Mouse (Mus musculus) left cerebral cortex, adult 11 months (tissue): ENCODE measurements around the gene Trhde.

Experiments used
- DNase-seq: peaks from one replicate; pipeline ENCODE4 v3.0.0; 2022; ENCODE audit warnings: low spot score

Trhde gene

GRCm38 (mm10) chr10:114735678-114736077 is 66.4 kb downstream of the Trhde start:
- no peak for DNase-seq

DNA sequence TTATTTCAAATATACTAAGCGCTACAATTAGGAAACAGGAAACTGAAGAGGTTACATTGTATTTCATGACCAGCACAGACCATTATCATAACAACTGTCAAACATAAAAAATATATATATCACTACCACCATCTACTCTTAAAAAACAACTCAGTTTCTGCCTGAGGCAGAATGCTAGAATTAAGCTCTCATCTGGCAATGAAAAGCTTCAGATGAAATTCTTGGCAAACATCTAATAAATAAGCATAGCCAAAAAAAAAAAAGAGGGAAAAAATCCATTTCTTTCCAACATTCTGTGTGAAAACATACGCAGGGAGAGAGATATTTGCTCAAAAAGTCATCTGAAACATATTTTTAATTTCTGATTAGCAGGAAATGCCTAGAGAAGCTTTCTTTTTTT is 67.0 kb downstream of the Trhde start:
- no peak for DNase-seq

DNA sequence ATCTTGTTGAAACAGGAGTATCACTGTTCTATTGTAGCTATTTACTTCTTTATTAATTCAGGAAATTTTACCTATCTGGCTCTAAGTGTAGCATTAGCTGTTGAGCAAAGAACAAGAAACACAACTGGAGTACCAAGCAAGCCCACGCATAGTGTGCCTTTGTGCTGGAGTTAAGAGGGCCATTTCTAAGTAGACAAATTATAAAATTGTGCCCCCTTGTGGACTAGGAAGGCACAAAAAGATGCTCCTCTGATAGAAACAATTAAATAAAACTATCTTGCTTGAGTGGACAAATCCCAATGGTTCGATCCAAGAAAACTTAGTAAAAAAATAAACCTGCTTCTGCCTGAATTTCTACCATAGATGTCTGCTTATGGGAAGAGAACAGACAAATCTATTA is 76.5 kb downstream of the Trhde start:
- peak; percentile 12 for DNase-seq

- DNase-seq = no peak
These were observed 100.3 kb downstream of the Trhde start for GRCm38 (mm10) chr10:114701791-114702190.

DNA sequence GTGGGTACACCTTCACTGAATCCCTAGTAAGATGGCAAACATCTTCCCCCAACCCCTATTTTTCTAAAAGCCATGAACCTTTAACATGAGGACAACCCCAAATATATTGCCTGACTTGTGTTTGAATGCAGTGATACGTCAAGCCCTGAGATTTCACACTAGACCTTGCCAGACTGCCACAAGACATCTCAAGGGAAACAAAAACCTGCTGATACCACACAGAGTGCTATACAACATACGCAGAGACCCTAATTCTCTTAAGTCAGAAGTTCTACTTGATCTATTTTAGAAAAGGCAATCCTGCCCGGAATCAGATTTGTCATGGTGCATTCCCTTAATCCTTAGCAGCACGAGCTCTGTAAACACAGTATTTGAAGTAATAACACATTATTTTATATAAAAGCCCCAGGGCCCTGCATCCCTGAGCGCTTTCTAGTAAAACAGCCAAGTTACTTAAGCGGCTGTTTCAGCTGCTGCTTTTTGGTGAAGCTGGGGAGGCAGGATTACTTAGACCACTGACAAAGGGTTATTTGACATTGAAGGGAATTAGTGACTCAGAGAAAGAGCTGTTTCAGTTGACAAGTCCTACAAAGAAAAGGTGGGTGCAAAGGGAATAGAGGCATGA is 130.2 kb downstream of the Trhde start:
- no peak for DNase-seq

GRCm38 (mm10) chr10:114593046-114593445 is 209.1 kb downstream of the Trhde start:
- no peak for DNase-seq

GRCm38 (mm10) chr10:114578926-114579325 is 223.2 kb downstream of the Trhde start:
- no peak for DNase-seq

GRCm38 (mm10) chr10:114567891-114568290 is 234.2 kb downstream of the Trhde start:
- DNase-seq = no peak

GRCm38 (mm10) chr10:114509186-114509585 is 292.9 kb downstream of the Trhde start:
- no peak for DNase-seq

DNA sequence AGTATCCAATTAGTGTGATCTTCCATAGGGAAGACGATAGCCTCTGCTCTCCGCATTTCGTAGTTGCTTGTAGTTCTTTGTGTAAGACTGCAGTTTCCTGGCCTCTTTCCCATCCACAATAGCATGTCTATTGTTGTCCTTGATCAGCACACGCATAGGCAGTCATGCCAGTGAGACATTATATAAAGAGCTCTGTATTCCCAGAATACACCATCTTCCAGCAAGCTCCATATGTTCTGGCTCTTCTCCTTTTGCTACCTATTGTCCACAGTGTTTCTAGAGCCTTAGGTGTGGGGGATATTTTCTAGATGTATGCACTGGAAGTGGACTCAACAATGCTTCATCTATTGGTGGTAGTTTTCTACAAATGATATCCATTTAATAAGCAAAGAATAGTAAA is 313.3 kb downstream of the Trhde start:
- no peak for DNase-seq

DNA sequence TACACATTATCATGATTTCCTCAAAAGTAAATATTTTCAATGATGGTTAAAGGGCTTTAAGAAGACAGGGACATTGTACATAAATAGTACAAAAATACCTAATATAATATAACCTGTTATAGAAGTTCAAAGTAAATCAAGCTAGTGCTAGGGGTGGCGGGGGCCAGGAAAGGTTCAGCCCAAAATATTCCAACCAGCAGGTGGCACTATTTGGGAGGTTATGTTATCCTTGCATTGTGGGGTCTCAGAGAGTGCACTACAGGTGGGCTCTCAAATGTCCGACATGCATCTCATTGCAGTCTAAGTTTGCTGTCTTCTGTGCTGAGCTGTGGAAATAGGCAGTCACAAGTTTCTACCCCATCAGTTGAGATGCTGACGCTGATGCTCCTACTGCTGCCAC is 346.5 kb downstream of the Trhde start:
- DNase-seq = no peak

- DNase-seq = no peak
These were observed 354.0 kb downstream of the Trhde start for GRCm38 (mm10) chr10:114448116-114448515.

- DNase-seq = no peak
These were observed 383.1 kb downstream of the Trhde start for GRCm38 (mm10) chr10:114418956-114419530.

GRCm38 (mm10) chr10:114415717-114416116 is 386.4 kb downstream of the Trhde start:
- DNase-seq = no peak

DNA sequence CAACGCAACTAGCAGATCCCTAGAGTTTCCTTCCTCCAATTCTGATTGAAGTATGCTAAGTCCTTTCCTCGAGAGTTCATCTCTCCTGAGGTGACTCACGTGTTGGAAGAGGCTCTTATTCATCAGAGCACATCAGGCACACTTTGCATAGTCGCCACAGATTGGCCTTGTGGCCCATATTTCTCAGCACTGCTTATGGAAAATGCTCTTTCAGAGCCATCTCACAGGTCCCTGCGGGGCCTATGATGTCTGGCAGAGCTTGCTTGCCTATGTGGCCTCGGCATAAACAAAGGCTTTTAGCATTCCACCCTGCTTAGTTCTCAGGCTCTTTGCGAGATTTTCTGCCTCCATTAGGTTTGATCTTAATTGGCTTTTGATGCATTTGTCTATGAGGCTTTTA is 396.8 kb downstream of the Trhde start:
- DNase-seq = no peak

GRCm38 (mm10) chr10:114403795-114404194 is 398.3 kb downstream of the Trhde start:
- peak; percentile 2 for DNase-seq

DNA sequence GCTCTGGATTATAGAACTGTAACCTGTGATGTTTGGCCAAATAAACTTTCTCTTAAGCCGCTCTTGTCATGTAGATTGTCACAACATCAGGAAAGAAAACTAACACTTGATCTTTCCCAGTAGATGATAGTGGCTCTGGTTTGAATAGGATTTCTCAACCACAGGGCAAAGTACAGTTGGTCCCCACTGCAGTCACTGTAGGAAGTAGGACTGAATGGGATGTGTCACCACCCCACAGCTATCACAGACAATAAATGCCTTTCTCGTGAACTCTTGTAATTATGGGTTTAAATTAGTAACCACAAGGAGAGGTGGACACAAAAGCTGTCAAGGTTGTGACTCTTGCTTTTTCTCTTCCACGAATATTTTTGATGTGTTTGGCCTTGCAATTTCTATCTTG is 431.3 kb downstream of the Trhde start:
- DNase-seq = no peak

DNA sequence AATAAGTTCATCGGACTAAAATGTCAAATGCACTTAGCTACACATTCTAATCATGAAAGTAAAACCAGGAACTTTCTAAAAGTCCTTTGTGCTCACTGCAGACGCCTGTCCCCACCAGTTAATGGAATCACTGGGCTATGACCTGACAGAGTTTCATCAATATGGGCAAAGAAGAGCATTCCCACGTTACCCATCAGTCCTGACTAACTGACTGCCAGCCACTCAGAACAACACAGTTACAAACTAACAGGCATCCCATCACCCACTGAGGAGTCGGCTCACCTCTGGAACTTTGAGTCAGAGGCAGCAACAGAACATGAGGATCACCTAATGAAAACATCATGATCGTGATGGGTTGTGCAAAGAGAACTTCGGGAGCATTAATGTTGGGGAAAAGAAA is 438.7 kb downstream of the Trhde start:
- no peak for DNase-seq

DNA sequence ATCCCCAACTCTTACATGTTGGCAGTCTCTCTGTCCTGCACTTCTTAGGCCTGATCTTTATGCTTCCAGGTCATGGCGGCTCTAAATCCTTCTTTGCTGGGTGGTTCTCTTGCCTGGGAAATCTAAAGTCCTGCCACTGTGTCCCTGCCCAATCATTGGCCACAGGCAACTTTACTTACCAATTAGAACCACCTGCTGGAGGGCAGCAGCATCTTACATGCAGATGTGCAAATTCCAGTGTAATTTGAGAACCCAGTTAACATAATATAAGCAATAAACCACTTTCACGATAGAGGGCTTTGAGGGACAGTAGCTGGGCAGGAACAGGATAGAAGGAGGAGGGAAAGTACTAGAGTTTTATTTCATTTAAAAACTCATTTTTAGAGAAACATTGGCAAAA is 439.5 kb downstream of the Trhde start:
- DNase-seq = no peak
